Mouse (Mus musculus) inflammation-experienced regulatory T-cells, adult 6 months (primary cell): ENCODE measurements around the gene Clasp1. TPM values are rescaled to one million over a fixed set of nuclear protein-coding genes. Genes with fewer than 3 reads are reported as not detected.
"Not testable (repeated sequence)": the region's sequence is repeated elsewhere in the genome, so short reads cannot be mapped to it uniquely, and the experiment has no call there.

Source experiments
- ATAC-seq: one replicate; pipeline ENCODE4 v1.8.0; 2017
- polyA plus RNA-seq, 3 experiments: library from polyadenylated mRNA; unstranded; fragments of 100-300 nt; shearing (Covaris generic); gene quantifications; one replicate each; pipeline ENCODE4 v1.2.1; 2017

Gene Clasp1
- polyA plus RNA-seq, 3 experiments from 2014 or later: 40.7 to 65.0 (median 41.0) TPM

DNA sequence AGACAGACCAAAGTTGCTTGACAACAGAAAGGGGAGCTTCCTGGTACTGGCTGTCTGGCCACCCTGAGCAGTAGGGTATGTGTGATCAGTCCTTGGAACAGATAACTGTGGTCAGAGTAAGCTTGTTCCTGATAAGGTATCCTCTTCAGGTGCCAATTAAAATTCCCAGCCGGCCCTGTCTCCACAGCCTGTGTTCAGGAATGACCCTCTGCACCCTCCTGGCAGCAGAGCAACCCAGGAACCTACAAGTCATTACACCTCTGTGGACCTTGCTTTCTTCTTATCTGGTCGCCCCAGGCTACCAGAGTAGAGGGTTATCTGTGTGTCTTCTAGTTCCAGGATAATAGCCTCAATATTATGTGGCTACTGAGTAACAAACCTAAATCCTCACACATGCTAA lies 206.5 kb downstream of the Clasp1 start:
- no peak for ATAC-seq

DNA sequence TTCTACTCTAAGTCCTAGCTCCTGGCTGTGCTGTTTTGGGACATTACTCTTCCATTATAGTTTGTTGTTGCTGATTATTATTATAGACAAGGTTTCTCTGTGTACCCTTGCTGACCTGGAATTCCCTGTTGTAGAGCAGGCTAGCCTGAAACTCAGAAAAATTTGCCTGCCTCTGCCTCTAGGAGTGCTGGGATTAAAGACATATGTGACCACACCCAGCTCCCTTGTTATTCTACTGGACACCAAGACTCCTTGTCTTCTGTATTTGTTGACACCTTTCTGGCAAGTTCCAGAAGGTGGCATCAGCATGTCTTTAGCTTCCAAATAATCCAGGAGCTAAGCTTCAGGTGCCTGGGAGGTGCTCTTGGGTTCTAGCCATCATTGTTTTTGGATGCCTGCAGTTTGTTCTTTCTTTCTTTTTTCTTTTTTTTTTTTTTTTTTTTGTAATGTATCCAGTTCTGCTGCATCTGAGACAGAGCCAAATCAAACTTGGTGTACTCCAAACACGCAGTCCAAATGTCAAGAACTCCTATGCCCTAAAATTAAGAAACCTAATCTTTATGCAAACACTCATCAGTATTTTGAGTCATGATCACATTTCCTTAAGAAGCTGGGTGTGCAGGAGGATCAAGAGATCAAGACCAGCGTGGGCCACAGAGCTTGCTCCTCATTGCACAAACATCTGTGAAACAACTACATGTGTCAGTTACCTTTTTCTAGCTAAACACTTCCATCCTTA lies 208.8 kb downstream of the Clasp1 start:
- no peak for ATAC-seq

GRCm38 (mm10) chr1:118598339-118598738 lies 209.5 kb downstream of the Clasp1 start:
- no peak for ATAC-seq

GRCm38 (mm10) chr1:118613631-118614183 lies 224.8 kb downstream of the Clasp1 start:
- ATAC-seq: no peak

DNA sequence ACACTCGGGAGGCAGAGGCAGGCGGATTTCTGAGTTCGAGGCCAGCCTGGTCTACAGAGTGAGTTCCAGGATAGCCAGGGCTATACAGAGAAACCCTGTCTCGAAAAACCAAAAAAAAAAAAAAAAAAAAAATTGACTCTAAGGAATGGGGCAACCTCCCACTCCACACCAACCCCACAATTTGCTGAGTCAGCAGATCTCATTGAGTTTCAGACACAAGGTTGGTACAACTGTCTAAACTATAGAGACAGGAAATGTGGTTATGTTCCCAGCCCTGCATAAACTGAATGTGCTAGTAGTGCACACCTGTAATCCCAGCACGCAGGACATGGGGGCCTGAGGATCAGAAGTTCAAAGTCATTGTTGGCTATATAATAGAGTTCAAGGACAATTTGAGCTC lies 232.2 kb downstream of the Clasp1 start:
- ATAC-seq: not testable (repeated sequence)

DNA sequence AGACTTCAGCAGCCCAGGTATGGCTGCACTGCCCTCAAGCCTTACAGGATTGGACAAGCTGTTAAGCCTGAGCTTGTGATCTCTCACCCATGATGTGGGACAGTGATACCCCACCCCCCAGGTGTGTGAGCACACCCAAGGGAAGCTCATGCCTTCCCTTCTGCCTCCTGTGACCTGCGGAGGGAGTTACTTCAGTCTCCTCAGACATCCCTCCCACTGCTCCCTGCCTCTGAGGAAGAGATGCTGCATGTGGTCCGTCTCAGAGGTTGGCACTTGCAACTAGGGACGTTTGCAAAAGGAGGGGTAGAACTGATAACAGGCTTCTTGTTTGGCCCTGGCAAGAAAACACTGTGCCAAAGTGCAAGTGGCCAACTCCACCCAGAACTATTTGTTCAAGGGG lies 234.0 kb downstream of the Clasp1 start:
- ATAC-seq: no peak

DNA sequence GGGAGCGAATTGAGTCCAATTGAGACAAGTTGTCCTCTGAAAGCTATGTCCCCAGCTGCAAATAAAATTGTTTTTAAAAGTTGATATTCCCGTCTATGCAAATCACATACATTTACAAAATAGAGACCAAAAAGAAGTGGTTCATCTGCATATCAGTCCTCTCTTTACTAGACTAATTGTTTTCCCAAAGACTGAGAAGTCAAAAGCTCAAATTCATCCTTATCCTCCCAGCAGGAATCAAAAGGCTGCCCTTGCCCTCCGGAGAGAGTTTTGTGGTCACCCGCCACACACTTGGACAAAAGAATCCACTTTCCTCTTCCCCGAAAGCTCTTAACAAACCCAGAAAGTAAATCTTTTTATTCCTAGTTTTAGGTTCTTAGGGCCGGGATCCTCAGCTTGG lies 236.6 kb downstream of the Clasp1 start:
- ATAC-seq: no peak

- ATAC-seq: no peak
These were observed 237.1 kb downstream of the Clasp1 start for GRCm38 (mm10) chr1:118625921-118626320.

DNA sequence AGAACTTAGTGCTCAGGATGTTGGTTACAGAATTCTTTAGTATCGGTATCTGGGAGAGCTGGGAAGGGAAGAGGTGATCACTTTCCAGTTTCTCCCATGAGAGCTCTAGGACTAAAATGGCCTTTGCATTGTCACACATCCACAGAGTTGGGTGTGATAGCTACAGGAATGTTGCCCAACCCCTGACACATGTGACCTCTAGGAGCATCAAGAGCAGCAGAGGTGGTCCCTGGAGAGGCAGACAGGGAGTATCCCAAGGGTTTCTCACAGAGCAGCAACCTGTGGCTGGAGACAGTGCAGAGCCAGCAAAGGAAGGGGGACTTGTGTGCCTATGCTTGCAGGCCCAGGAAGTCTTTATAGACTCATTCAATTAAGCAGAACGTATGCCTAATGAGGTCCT lies 237.6 kb downstream of the Clasp1 start:
- ATAC-seq: no peak

GRCm38 (mm10) chr1:118627781-118628464 lies 239.1 kb downstream of the Clasp1 start, which contains the start of gene Tfcp2l1:
Tfcp2l1 (plus strand) TSS chr1:118627945.
- ATAC-seq: no peak

DNA sequence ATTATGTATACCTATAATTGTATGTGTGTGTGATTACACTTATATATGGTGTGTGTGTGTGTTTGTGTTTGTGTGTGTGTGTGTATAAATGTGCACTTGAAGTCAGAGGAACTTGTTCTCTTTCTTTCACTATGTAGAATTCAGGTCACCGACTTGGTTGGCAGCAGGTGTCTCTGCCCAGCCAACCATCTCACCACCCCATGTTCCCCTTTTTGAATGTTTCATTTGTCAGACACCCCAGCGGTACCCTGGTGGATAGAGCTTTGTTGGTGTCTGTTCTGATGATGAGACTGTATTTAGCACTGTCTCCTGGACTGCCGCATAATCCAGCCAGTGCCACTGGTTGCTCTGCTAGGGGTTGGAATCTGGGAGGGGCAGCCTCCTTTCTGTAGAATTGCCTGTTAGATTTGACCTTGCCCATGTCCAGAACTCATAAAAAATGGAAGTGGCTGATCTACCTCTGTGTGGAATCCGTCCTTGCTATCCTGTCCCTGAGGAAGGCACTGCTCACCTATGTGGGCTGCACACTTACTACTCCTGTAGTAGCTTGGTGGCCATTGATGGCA lies 244.6 kb downstream of the Clasp1 start:
- ATAC-seq: no peak

DNA sequence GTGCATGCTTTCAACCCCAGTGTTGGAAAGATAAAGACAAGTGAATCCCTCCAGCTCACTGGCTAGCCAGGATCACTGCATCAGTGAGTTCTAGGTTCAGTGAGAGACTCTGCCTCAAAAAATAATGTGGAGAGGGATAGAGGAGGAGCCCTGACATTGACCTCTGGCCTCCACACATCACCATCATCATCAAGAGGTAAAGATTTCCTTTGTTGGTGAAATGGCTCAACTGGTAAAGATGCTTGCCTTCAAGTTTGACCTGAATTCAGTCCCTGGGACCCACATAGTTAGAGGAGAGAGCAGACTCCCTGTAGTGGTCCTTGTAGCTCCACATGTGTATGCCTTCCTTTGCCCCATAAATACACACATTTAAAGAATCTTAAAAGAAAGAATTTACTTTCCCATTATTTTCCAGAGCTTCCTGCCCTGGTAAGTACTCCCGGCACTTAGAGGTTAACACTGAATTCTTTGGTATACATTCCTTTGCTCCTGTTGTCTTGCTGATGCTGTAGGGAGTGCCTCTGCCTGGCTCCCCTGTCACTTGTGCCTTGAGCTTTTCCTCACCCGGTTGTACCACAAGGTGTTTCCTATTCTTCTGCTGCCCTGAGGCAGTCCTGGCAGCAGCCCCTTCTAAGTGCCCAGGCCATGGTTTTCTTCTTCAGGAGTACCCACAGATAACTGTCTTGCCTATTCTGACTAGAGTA lies 253.6 kb downstream of the Clasp1 start:
- ATAC-seq: no peak

DNA sequence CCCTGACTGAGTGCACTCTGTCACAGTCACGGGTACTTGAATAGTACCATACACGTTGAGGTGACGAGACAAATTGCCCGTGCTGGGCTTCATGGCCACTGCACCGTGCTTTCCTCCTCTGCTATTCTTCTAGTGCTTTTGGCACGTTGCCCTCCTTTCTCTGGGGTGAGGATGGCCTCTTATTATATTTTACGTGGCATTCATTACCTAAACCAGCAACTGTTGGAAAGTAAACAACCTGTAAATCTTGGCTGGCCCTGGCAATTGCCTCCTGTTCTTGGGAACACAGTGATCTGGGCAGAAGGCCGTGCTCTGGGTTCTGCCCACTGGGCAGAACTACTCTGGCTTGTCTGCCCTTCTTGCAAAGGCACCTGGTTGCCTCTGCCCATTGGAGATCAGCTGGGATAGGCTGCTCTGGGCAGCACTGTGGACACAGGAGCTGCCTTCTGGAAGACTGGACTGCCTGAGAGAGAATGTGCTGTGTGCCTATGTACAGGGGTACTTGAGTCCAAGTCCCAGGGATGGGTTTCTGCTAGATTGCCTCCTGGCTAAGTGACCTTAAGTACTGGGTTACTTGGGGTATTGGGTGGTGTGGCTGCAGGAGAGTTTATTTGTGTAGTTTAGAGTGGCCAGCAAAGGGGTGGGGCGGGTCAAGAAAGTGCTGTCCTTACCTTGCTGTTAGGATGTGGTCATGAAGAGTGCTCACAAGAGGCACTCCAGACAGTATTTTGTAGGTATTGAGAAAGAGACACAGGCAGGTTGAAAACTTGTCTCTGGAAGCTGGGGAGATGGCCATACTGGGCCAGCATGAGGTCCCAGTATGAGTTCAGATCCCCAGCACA lies 254.5 kb downstream of the Clasp1 start:
- ATAC-seq: no peak

DNA sequence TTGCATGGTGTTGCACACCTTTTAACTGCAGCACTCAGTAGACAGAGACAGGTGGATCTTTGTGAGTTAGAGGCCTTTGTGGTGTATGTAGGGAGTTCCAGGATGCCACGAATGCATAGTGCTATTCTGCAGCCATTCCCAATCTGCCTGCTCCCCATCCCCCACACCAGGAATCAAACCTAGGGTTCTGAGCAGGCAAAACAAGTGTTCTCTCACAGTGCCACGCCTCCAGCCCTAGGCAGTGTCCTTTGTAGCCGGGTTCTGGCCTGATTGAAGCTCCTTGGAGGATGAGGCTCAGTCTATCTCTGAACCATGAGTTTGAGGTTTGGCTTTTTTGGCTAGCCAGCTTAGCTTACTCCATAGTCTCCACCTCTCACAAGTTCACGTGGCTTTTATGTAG lies 256.8 kb downstream of the Clasp1 start:
- no peak for ATAC-seq

DNA sequence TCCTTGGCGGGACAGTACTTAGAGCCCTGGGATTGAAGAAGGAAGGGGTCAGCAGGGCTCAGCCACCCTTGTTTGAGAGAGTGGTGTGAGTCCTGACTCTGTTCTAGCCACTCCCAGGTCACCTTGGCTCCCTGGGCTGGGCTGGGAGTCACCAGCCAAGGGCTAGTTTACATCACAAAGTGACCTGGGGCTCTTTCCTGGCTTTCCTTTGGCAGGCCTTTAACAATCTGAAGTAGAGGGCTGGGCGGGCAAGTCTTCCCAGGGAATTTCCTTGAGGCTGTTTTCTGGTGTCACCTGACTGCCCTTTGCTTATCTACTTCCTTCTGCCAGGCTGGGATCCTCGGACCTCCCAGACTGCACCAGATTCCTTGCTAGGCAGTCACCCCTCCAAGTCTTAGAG lies 259.2 kb downstream of the Clasp1 start:
- no peak for ATAC-seq

DNA sequence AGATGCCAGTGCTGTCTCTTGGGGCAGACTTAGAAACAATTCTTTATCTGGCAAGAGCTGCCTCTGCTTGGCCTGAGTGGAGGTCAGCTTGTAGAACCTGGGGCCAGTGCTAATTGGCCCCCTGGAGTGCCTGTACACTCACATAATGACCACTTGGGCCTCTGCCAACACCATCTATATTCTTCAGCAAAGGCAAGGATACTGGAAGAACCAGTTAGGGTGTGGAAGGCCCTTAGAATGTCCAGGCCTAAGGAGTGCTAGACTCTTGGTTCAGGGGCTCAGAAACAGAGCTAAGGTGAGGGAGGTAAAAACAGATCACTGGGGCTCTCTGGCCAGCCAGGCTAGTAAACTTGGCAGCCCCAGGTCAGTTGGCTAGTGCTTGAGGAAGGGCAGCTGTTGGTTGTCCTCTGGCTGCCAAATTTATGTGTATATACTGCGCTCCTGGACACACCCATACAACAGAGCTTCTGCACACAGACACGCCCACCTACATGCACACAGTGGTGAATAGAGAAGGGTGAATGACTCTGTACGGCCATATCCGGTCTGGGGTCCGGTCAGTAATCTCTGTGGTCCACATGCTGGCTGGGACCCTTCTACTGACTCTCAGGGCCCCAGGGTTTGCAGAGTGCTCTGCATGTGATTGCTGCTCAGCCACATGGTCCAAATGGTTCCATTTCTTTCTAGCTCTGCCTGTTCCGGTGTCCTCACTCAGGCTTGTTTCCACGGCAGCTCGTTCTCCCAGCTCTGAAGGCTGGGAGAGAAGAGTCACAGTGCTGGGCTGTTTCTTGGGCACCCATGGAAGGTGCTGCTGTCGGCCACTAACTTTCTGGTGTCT lies 261.3 kb downstream of the Clasp1 start:
- no peak for ATAC-seq

- ATAC-seq: no peak
These were observed 261.9 kb downstream of the Clasp1 start for GRCm38 (mm10) chr1:118650771-118651080.

- ATAC-seq: no peak
These were observed 269.9 kb downstream of the Clasp1 start for GRCm38 (mm10) chr1:118658716-118659115.

DNA sequence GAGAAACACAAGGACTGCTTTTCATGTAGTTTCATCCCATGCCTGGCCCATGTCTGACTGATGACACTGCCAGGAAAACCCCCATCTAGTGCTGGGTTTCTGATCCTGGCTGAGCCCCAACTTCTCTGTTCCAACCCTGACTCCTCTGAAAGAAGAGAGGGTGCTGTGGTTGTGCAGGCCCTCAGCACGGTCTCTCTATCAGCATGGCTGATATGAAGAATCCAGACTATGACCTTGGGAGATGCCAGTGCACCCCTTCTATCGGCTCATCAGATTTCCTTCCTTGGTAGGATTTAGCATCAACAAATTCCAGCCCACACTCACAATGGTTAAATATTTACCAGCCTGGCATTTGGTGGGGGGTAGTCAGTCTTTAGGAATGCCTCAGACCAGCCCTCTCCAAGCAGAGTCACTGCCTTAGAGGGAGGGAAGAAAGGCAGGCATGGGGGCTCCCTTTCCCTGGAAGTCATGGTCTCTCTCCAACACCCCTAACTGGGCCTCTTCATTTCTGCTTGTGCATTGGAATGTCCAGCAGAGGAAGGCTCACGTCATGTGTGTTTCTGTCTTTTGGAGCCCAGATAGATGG lies 272.1 kb downstream of the Clasp1 start:
- no peak for ATAC-seq
